Mouse (Mus musculus): ENCODE data around the gene Rab2b. TPM values are rescaled to one million over a fixed set of nuclear protein-coding genes. Genes with fewer than 3 reads are reported as not detected.
"Not testable (repeated sequence)": the region's sequence is repeated elsewhere in the genome, so short reads cannot be mapped to it uniquely, and the experiment has no call there.

The Rab2b gene
- polyA plus RNA-seq, 1 experiment from 2014 or later, result 33.5 TPM

- H3K9me3 ChIP-seq (ENCODE audit: control insufficient read depth, low read length), result no peaks in the 10 kb centered on the region
- peak overlapping the region; percentile 54 for H3K4me3 ChIP-seq (ENCODE audit: low read depth, low read length)
- peaks cover 15% of the 10 kb centered on the region for H3K4me1 ChIP-seq (replicated peaks; ENCODE audit: control insufficient read depth, insufficient read depth, low read length)
- ATAC-seq (replicated peaks; ENCODE audit: low FRiP score) (no peak), DNase-seq (ENCODE audit: low spot score) (no peak)
- peaks cover 35% of the 10 kb centered on the region for H3K36me3 ChIP-seq (ENCODE audit: control insufficient read depth, insufficient read depth, low read length)
- H3K4me2 ChIP-seq (ENCODE audit: low read depth, low read length, severe bottlenecking), result peak overlapping the region; percentile 72
- H3K27me3 ChIP-seq (ENCODE audit: control insufficient read depth, insufficient read depth, low read length), result no peaks in the 10 kb centered on the region
- peak overlapping the region; percentile 77 for H3K27ac ChIP-seq (ENCODE audit: low read depth, low read length)
- WGBS, result 12% methylated on average over 17 of the region's 17 CpGs
- peak overlapping the region; percentile 78 for H3K9ac ChIP-seq (ENCODE audit: low read length)
Measured at GRCm38 (mm10) chr14:52315283-52315780, 36.0 kb upstream of the Rab2b start.

- H3K36me3 ChIP-seq (ENCODE audit: control insufficient read depth, insufficient read depth, low read length), result peaks cover 35% of the 10 kb centered on the region
- H3K4me1 ChIP-seq (replicated peaks; ENCODE audit: control insufficient read depth, insufficient read depth, low read length), result peaks cover 15% of the 10 kb centered on the region
- H3K4me3 ChIP-seq (ENCODE audit: low read depth, low read length), result peak overlapping the region; percentile 54
- no peaks in the 10 kb centered on the region for H3K27me3 ChIP-seq (ENCODE audit: control insufficient read depth, insufficient read depth, low read length)
- ATAC-seq (replicated peaks; ENCODE audit: low FRiP score) (no peak), DNase-seq (ENCODE audit: low spot score) (no peak)
- H3K4me2 ChIP-seq (ENCODE audit: low read depth, low read length, severe bottlenecking), result peak overlapping the region; percentile 72
- 46% methylated on average over 8 of the region's 8 CpGs for WGBS
- H3K9ac ChIP-seq (ENCODE audit: low read length), result peak overlapping the region; percentile 78
- no peaks in the 10 kb centered on the region for H3K9me3 ChIP-seq (ENCODE audit: control insufficient read depth, low read length)
- 0 out of 2 replicates have a peak overlapping the region, but pooled peaks have one; percentile 77 for H3K27ac ChIP-seq (ENCODE audit: low read depth, low read length)
Measured at GRCm38 (mm10) chr14:52314808-52315150, 35.4 kb upstream of the Rab2b start.

- H3K9me3 ChIP-seq (ENCODE audit: control insufficient read depth, low read length), result no peaks in the 10 kb centered on the region
- no peaks in the 10 kb centered on the region for H3K27me3 ChIP-seq (ENCODE audit: control insufficient read depth, insufficient read depth, low read length)
- DNase-seq (ENCODE audit: low spot score) (no peak), ATAC-seq (replicated peaks; ENCODE audit: low FRiP score) (no peak)
- no peak overlapping the region; the same call in 1 of the 2 replicates for H3K9ac ChIP-seq (ENCODE audit: low read length)
- 86% methylated on average over 26 of the region's 26 CpGs for WGBS
- H3K4me1 ChIP-seq (replicated peaks; ENCODE audit: control insufficient read depth, insufficient read depth, low read length), result peaks cover 15% of the 10 kb centered on the region
- H3K36me3 ChIP-seq (ENCODE audit: control insufficient read depth, insufficient read depth, low read length), result peaks cover 35% of the 10 kb centered on the region
- H3K4me2 ChIP-seq (ENCODE audit: low read depth, low read length, severe bottlenecking), result peak overlapping the region; percentile 72; the same call in 1 of the 2 replicates
- no peak overlapping the region for H3K27ac ChIP-seq (ENCODE audit: low read depth, low read length)
- peak overlapping the region; percentile 54; the same call in 1 of the 2 replicates for H3K4me3 ChIP-seq (ENCODE audit: low read depth, low read length)
Measured at GRCm38 (mm10) chr14:52313931-52314807, 34.8 kb upstream of the Rab2b start.

GRCm38 (mm10) chr14:52310906-52311305 is 31.6 kb upstream of the Rab2b start:
- Histone ChIP-seq H3K4me3 (ENCODE audit: low read depth, low read length) (no peak overlapping the region), H3K4me1 (replicated peaks; ENCODE audit: control insufficient read depth, insufficient read depth, low read length) (peaks cover 15% of the 10 kb centered on the region), H3K9me3 (ENCODE audit: control insufficient read depth, low read length) (no peaks in the 10 kb centered on the region), H3K9ac (ENCODE audit: low read length) (no peak overlapping the region), H3K36me3 (ENCODE audit: control insufficient read depth, insufficient read depth, low read length) (peaks cover 35% of the 10 kb centered on the region), H3K27me3 (ENCODE audit: control insufficient read depth, insufficient read depth, low read length) (no peaks in the 10 kb centered on the region), H3K27ac (ENCODE audit: low read depth, low read length) (no peak overlapping the region), H3K4me2 (ENCODE audit: low read depth, low read length, severe bottlenecking) (no peak overlapping the region)
- no peak for DNase-seq (ENCODE audit: low spot score)
- ATAC-seq (replicated peaks; ENCODE audit: low FRiP score), result no peak
- 98% methylated on average over 2 of the region's 2 CpGs for WGBS

GRCm38 (mm10) chr14:52310343-52310742 is 31.0 kb upstream of the Rab2b start:
- Histone ChIP-seq H3K4me1 (replicated peaks; ENCODE audit: control insufficient read depth, insufficient read depth, low read length) (peaks cover 14% of the 10 kb centered on the region), H3K36me3 (ENCODE audit: control insufficient read depth, insufficient read depth, low read length) (peaks cover 35% of the 10 kb centered on the region)
- 92% methylated on average over 5 of the region's 6 CpGs for WGBS
- not testable (repeated sequence) for DNase-seq (ENCODE audit: low spot score); H3K27ac ChIP-seq (ENCODE audit: low read depth, low read length); H3K9ac ChIP-seq (ENCODE audit: low read length); H3K4me2 ChIP-seq (ENCODE audit: low read depth, low read length, severe bottlenecking); H3K27me3 ChIP-seq (ENCODE audit: control insufficient read depth, insufficient read depth, low read length); ATAC-seq (replicated peaks; ENCODE audit: low FRiP score); H3K9me3 ChIP-seq (ENCODE audit: control insufficient read depth, low read length); H3K4me3 ChIP-seq (ENCODE audit: low read depth, low read length)

- WGBS, result 98% methylated on average over 2 of the region's 2 CpGs
- ATAC-seq (replicated peaks; ENCODE audit: low FRiP score) (no peak), DNase-seq (ENCODE audit: low spot score) (no peak)
- H3K4me3 ChIP-seq (ENCODE audit: low read depth, low read length), result no peak overlapping the region
- no peak overlapping the region for H3K4me2 ChIP-seq (ENCODE audit: low read depth, low read length, severe bottlenecking)
- peaks cover 3% of the 10 kb centered on the region for H3K4me1 ChIP-seq (replicated peaks; ENCODE audit: control insufficient read depth, insufficient read depth, low read length)
- no peaks in the 10 kb centered on the region for H3K27me3 ChIP-seq (ENCODE audit: control insufficient read depth, insufficient read depth, low read length)
- no peak overlapping the region for H3K9ac ChIP-seq (ENCODE audit: low read length)
- peaks cover 3% of the 10 kb centered on the region; the same call in 1 of the 2 replicates for H3K36me3 ChIP-seq (ENCODE audit: control insufficient read depth, insufficient read depth, low read length)
- H3K27ac ChIP-seq (ENCODE audit: low read depth, low read length), result no peak overlapping the region
- no peaks in the 10 kb centered on the region for H3K9me3 ChIP-seq (ENCODE audit: control insufficient read depth, low read length)
Measured at GRCm38 (mm10) chr14:52306100-52306499, 26.8 kb upstream of the Rab2b start.

GRCm38 (mm10) chr14:52304644-52305271 is 25.4 kb upstream of the Rab2b start, which contains the start of gene Mettl3:
TSS of gene Mettl3 (minus strand) at chr14:52305128.
- WGBS, result under 1% methylated on average over 46 of the region's 46 CpGs
- peaks cover 3% of the 10 kb centered on the region for H3K4me1 ChIP-seq (replicated peaks; ENCODE audit: control insufficient read depth, insufficient read depth, low read length)
- peak; percentile 94 for ATAC-seq (replicated peaks; ENCODE audit: low FRiP score)

GRCm38 (mm10) chr14:52303517-52303916 is 24.2 kb upstream of the Rab2b start:
- not testable (repeated sequence) for H3K9me3 ChIP-seq (ENCODE audit: control insufficient read depth, low read length); ATAC-seq (replicated peaks; ENCODE audit: low FRiP score); H3K9ac ChIP-seq (ENCODE audit: low read length); H3K27me3 ChIP-seq (ENCODE audit: control insufficient read depth, insufficient read depth, low read length); H3K27ac ChIP-seq (ENCODE audit: low read depth, low read length); H3K4me3 ChIP-seq (ENCODE audit: low read depth, low read length); H3K4me1 ChIP-seq (replicated peaks; ENCODE audit: control insufficient read depth, insufficient read depth, low read length); DNase-seq (ENCODE audit: low spot score); H3K4me2 ChIP-seq (ENCODE audit: low read depth, low read length, severe bottlenecking); H3K36me3 ChIP-seq (ENCODE audit: control insufficient read depth, insufficient read depth, low read length)
- WGBS, result 91% methylated on average over 3 of the region's 3 CpGs

More at GRCm38 (mm10) chr14:52304644-52305271, 25.4 kb upstream of the Rab2b start, which contains the start of gene Mettl3:
- peak; percentile 92 for DNase-seq (ENCODE audit: low spot score)
- Histone ChIP-seq H3K27ac (ENCODE audit: low read depth, low read length) (peak within 1 kb of the TSS; percentile 89), H3K27me3 (ENCODE audit: control insufficient read depth, insufficient read depth, low read length) (no peaks in the 10 kb centered on the region), H3K4me2 (ENCODE audit: low read depth, low read length, severe bottlenecking) (peak within 1 kb of the TSS; percentile 71), H3K9ac (ENCODE audit: low read length) (peak within 1 kb of the TSS; percentile 66), H3K36me3 (ENCODE audit: control insufficient read depth, insufficient read depth, low read length) (no peaks in the 10 kb centered on the region; the same call in 1 of the 2 replicates), H3K9me3 (ENCODE audit: control insufficient read depth, low read length) (no peaks in the 10 kb centered on the region), H3K4me3 (ENCODE audit: low read depth, low read length) (peak within 1 kb of the TSS; percentile 49)
